Mouse (Mus musculus): ENCODE measurements around the gene Tgfb1i1.
A peak's percentile ranks its signal among the peaks of the same experiment; 100 is the strongest.

Tgfb1i1 gene

GRCm38 (mm10) chr7:128244410-128245025 is 2.1 kb upstream of the Tgfb1i1 start:
- DNase-seq (ENCODE audit: extremely low spot score, low spot score) = no peak

- no peak for DNase-seq (ENCODE audit: extremely low spot score, low spot score)
Observed at GRCm38 (mm10) chr7:128245547-128245946, 1.1 kb upstream of the Tgfb1i1 start.

GRCm38 (mm10) chr7:128247443-128247842 is 831 bp downstream of the Tgfb1i1 start:
- peak; percentile 89 for DNase-seq (ENCODE audit: extremely low spot score, low spot score)

GRCm38 (mm10) chr7:128248081-128249042 is 1.8 kb downstream of the Tgfb1i1 start:
- no peak for DNase-seq (ENCODE audit: extremely low spot score, low spot score)

- no peak for DNase-seq (ENCODE audit: extremely low spot score, low spot score)
Observed at GRCm38 (mm10) chr7:128249998-128250397, 3.4 kb downstream of the Tgfb1i1 start.

GRCm38 (mm10) chr7:128251946-128252345 is 5.3 kb downstream of the Tgfb1i1 start:
- DNase-seq (ENCODE audit: extremely low spot score, low spot score) = no peak

GRCm38 (mm10) chr7:128252609-128253008 is 6.0 kb downstream of the Tgfb1i1 start:
- peak; percentile 49 for DNase-seq (ENCODE audit: extremely low spot score, low spot score)

- DNase-seq (ENCODE audit: extremely low spot score, low spot score) = no peak
Observed at GRCm38 (mm10) chr7:128254978-128255377, 8.4 kb downstream of the Tgfb1i1 start.

- DNase-seq (ENCODE audit: extremely low spot score, low spot score) = no peak
Observed at GRCm38 (mm10) chr7:128255757-128256156, 9.1 kb downstream of the Tgfb1i1 start.

GRCm38 (mm10) chr7:128256783-128257334 is 10.2 kb downstream of the Tgfb1i1 start:
- no peak for DNase-seq (ENCODE audit: extremely low spot score, low spot score)

- DNase-seq (ENCODE audit: extremely low spot score, low spot score) = no peak
Observed at GRCm38 (mm10) chr7:128265411-128265810, 18.8 kb downstream of the Tgfb1i1 start, which contains the start of gene Slc5a2. Slc5a2 (plus strand) TSS chr7:128265657.

GRCm38 (mm10) chr7:128266056-128266455 is 19.4 kb downstream of the Tgfb1i1 start:
- no peak for DNase-seq (ENCODE audit: extremely low spot score, low spot score)

- DNase-seq (ENCODE audit: extremely low spot score, low spot score) = no peak
Observed at GRCm38 (mm10) chr7:128267391-128267790, 20.8 kb downstream of the Tgfb1i1 start.

- DNase-seq (ENCODE audit: extremely low spot score, low spot score) = no peak
Observed at GRCm38 (mm10) chr7:128267813-128268212, 21.2 kb downstream of the Tgfb1i1 start.

GRCm38 (mm10) chr7:128270431-128270850 is 23.8 kb downstream of the Tgfb1i1 start:
- no peak for DNase-seq (ENCODE audit: extremely low spot score, low spot score)

GRCm38 (mm10) chr7:128271496-128271895 is 24.9 kb downstream of the Tgfb1i1 start:
- no peak for DNase-seq (ENCODE audit: extremely low spot score, low spot score)

- DNase-seq (ENCODE audit: extremely low spot score, low spot score) = no peak
Observed at GRCm38 (mm10) chr7:128276051-128276450, 29.4 kb downstream of the Tgfb1i1 start.

GRCm38 (mm10) chr7:128279750-128280149 is 33.1 kb downstream of the Tgfb1i1 start:
- DNase-seq (ENCODE audit: extremely low spot score, low spot score) = no peak

- no peak for DNase-seq (ENCODE audit: extremely low spot score, low spot score)
Observed at GRCm38 (mm10) chr7:128281765-128282164, 35.2 kb downstream of the Tgfb1i1 start.

- DNase-seq (ENCODE audit: extremely low spot score, low spot score) = peak; percentile 42
Observed at GRCm38 (mm10) chr7:128282532-128283244, 36.1 kb downstream of the Tgfb1i1 start.

- DNase-seq (ENCODE audit: extremely low spot score, low spot score) = no peak
Observed at GRCm38 (mm10) chr7:128284047-128284446, 37.4 kb downstream of the Tgfb1i1 start.
